Mouse (Mus musculus): Measurements from ENCODE around the gene 4933424G06Rik.
A peak's percentile ranks its signal among the peaks of the same experiment; 100 is the strongest.

4933424G06Rik gene

DNA sequence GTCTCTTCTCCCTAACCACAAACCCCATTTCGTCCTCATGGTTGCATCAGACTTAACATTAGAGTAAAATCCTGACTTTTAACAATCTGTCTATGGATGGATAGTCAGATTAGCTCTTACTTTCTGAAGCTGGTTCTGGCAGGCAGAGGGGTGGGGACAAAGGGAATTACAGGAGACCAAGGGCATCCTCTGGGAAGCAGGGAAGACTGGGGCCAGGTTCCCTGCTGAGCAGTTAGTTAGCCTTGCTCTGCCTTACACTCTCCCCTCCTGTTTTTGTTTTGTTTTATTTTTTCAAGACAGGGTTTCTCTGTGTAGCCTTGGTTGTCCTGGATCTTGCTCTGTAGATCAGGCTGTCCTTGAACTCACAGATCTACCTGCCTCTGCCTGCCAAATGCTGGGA lies 60.0 kb downstream of the 4933424G06Rik start:
- DNase-seq (ENCODE audit: inconsistent ontology term), result no peak

DNA sequence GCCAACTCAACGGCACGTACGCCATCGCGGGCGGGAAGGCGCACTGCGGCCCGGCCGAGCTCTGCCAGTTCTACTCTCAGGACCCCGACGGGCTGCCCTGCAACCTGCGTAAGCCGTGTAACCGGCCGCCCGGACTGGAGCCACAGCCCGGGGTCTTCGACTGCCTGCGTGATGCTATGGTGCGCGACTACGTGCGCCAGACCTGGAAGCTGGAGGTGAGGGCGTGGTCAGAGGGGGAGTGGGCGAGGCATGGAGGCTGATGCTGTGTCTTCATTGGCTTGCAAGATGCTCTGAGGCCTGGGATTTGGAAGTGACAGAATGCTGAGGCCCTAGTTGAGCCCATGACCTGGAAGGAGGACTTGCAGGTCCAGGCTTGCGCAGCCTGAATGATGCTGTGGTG lies 61.0 kb downstream of the 4933424G06Rik start:
- no peak for DNase-seq (ENCODE audit: inconsistent ontology term)

DNA sequence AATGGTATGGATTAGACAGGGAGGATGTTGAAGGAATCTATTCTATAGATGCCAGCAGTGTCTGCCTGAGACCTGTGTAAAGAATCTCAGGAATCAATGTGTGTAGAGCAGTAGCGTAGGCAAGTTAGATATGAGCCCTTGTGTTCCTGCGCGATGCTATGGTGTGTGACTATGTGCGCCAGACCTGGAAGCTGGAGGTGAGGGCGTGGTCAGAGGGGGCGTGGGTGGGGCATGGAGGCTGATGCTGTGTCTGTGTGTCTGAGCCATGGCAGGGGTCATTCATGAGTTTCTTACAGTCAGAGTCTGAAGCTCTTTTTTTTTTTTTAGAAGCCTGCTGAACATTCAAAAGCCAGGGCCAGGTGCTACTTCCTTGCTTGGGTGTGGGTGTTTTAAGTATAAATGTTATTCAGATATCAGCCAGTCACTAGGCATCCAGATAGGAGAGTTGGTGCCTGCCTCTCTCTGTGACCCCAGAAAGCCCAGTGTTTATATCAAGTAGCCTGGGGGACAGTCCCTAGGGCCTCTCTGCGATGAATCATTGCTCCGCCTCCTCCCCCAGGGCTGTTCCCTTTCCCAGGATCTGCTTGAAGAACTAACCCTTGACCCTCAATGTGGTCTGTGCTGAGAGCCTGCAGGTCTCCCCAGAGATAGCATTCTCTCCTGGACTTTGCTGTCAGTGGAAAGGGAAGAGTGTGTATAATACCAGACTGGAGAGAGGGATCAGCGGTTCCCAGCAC lies 62.4 kb downstream of the 4933424G06Rik start:
- DNase-seq (ENCODE audit: inconsistent ontology term), result no peak

DNA sequence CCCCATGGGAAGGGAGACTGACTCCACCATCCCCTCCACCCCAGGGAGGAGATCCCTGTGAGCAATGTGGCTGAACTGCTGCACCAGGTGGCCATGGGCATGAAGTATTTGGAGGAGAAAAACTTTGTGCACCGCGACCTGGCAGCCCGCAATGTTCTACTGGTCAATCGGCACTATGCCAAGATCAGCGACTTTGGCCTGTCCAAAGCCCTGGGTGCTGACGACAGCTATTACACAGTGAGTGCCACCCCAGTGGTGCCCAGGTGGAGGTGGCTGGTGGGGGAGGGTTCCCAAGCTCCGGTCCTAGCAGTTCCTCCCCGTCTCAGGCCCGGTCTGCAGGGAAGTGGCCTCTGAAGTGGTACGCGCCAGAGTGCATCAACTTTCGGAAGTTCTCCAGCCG lies 70.8 kb downstream of the 4933424G06Rik start:
- no peak for DNase-seq (ENCODE audit: inconsistent ontology term)

DNA sequence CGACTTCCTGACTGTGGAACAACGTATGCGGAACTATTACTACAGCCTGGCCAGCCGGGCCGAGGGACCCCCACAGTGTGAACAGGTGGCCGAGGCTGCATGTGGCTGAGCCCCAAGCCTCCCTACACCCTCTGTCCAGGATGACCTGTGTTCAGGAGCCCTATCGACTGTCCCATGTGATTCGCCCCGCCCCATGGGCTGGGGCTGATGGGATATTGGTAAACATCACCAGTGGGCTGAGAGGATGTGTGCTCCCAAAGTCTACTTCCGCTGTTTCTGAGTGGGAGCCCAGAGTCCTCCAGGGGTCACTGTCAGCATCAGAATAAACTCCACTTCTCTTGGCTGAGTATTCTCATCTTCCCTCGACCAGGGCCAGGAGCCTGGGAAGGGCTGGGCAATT lies 72.5 kb downstream of the 4933424G06Rik start:
- DNase-seq (ENCODE audit: inconsistent ontology term), result no peak

DNA sequence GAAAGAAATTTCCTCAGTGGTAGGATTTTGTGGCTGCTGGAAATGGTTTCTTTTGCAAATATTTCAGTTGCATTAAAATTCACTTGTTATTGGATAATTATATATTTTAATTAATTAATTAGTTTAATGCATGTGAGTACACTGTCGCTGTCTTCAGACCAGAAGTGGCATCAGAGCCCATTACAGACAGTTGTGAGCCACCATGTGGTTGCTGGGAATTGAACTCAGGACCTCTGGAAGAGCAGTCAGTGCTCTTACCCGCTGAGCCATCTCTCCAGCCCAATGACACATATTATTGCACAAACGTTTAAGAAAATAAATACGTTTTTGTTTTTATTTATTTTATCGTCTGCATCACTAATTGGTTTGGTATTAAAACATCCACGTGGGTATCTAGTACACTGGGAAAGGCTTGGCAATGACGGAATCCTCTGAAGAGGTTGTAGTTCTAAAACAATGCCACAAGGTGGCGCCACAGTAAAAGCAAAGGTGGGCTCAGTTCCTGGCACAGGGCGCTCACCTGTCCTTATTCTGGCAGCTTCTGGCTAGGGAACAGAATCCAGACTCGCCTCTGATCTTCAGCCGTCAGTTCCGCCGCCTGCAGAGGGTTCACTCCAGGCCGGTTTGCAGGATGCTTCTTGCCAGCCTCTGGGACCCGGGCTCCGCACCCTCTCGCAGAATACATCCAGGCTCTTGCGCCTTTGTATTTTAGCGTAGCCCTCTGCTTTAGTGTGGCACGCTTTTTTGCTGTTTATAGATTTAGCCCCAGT lies 74.6 kb downstream of the 4933424G06Rik start:
- peak; percentile 48 for DNase-seq (ENCODE audit: inconsistent ontology term)

DNA sequence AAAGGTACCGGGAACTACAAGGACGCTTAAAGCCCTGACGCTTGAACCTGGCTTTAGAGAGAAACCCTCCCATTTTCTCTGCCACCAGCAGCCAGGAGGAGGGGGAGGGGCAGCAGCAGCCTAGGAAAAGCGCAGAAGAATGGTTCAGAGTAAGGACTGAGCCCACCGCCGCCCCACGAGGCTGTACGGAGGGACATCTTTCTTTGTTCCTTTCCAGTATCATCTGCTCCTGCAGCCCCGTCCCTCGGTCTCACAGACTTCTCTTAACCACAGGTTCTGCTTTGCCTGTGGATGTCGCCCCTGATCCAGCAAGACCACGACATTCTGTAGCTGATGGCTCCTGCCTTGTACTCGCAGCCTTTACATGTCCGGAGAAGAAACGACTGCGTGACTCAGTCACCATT lies 75.3 kb downstream of the 4933424G06Rik start:
- peak; percentile 43 for DNase-seq (ENCODE audit: inconsistent ontology term)

DNA sequence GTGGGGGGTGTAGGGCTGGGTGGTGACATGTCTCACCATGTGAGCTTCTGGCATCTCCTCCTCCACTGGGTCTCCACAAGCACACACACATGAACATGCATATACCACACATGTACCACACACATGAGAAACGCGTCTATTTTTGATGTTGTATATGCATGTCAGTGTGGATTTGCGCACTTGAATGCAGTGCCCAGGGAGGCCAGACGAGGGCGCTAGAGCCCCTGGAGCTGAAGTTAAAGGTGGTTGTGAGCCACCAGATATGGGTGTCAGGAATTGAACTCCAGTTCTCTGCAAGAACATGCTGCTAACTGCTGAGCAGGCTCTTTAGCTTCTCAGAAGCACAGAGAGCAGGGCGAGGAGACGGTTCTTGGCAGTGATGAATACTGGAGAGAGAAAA lies 76.4 kb downstream of the 4933424G06Rik start:
- DNase-seq (ENCODE audit: inconsistent ontology term), result no peak

DNA sequence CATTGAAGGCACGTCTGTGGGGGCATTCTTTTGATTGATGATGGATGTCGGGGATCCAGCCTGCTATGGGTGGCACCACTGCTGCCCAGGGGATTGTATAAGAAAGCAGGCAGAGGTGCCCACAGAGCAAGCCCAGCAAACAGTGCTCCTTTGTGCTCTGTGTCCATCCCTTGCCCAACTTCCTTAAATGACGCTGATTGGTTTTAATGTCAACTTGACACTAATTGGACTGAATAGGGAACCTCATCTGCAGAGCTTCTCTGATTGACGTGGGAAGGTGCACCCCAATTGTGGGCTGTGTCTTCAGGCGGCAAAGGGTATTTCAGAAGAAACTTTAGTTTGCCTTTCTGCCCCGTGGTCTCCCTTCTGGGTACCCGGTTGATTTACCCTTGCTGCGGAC lies 79.5 kb downstream of the 4933424G06Rik start:
- no peak for DNase-seq (ENCODE audit: inconsistent ontology term)

DNA sequence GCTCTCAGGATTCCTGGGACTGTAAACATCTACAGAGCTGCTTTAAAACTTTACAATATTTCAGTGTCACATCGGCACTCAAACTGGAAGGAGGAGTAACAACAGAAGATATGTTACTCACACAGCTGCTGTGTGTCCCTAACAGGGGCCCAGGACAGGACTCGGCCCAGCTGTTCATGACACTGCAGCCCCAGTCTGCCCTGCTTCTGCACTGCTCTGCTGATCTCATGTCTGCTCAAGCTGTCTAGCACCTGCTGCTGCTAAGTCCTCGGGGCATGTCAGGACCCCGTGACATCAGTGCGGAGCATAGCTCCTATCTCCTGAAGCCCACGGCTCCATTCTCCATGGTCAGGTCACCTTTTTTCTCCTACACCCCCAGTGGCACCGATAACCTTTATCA lies 86.8 kb downstream of the 4933424G06Rik start:
- DNase-seq (ENCODE audit: inconsistent ontology term), result no peak

DNA sequence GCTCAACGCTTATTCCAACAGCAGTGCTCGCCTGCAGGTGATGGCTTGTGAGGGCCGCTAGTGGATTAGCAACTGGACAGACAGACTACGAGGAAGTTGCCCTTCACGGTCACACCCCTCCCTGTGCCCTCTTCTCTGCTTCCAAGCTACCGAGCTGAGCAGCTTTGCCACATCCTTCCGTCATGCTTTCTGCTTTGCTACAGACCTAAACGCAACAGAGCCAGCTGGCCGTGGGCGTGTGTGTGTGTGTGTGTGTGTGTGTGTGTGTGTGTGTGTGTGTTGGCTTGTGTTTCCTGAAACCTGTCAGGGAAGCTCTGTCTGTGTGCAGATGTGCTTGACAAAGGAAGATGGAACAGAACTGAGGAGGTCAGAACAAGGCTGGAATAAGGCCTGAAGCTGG lies 87.5 kb downstream of the 4933424G06Rik start:
- DNase-seq (ENCODE audit: inconsistent ontology term), result no peak

DNA sequence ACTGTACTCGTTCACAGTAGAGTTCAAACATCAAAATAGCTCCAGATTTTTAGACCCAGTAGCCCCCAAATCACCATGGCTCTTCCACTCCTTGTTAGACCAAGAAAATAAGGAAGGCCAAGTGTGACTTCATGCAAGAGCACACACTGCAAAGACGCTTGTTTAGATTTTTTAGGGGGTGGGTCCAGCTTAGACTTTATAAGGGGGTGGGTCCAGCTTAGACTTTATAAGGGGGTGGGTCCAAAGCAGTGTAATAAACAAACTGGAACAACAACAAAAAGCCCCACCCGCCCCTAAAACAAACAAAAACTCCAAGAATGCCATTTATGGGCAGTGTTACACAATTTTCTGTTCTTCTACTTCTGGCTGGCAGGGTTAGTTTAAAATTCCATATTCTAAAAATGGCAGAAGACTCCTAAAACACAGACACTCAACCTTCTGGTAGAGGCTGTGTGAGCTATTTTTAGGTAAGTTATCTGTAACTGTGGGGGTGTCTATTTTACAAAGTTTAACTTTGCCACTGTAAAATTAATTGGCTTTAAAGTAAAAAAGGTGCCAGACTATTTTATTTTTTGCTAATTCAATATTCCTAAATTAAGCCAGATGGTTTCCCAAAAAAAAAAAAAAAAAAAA lies 90.5 kb downstream of the 4933424G06Rik start:
- DNase-seq (ENCODE audit: inconsistent ontology term), result no peak

DNA sequence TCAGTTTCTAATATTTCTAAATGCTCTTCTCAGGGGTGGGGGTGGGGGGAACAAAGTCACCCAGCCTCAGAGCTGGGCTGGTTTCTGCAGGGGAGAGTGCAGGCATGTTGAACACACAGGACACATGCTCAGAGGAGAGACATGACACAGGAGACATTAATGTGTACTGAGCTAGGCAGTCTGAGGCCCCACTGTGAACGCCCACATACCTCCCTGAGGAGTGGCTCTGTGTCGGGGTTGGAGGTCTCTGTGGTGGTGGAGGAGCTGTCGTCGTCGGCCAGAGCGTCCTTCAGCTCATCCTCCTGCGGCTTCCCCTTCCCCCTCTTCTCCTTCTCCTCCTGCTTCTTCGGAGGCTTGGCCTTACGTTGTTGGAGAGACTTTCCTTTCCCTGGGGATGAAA lies 94.3 kb downstream of the 4933424G06Rik start:
- DNase-seq (ENCODE audit: inconsistent ontology term), result no peak

DNA sequence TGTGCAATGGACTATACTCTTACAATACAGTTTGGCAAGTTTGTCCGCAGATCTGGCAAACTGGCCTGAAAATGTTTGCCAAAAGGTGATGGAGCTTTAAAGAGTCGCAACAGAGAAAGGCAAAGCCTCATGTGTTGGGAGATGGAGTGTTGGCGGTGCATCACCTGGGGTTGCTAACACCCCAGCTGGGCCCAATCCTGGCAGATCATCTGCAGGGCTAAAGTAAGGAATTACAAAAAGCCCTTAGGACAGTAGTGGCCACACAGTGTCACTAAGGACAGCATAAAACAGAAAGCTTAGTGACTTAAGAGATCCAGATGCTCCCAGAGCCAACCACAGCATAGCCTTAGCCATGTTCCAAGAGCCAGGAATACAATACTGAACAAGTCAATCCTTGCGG lies 94.9 kb downstream of the 4933424G06Rik start:
- no peak for DNase-seq (ENCODE audit: inconsistent ontology term)

DNA sequence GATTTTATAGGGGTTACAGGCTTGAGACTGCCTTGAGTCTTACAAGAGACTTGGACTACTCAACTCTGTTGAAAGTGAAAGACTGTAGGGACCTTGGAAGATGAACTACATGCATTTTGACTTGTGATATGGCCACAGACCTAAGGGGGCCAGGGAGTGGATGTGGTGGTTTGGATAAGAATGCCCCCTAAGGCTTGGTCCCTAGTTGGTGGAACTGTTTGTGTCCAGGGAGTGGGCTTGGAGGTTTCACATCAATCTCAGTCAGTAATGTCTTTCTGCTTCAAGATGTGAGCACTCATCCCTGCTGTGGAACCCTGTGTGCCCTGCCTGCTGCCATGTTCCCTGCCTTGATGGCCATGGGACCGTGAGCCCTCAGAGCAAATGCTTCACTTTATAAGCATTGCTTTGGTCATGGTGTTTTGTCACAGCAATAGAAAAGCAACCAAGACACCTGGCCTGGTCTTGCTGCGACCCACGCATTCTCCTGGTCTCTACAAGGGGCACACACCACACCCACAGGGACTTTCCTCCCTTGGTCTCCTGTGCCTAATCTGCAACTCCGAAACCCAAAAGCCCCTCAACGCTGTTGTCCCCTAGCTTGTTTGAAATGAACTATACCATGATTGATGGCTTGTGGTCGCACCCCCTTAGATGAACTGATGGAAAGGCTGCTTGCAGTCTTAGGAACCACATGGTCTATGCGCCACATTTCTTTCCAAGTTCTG lies 96.4 kb downstream of the 4933424G06Rik start:
- DNase-seq (ENCODE audit: inconsistent ontology term), result no peak

DNA sequence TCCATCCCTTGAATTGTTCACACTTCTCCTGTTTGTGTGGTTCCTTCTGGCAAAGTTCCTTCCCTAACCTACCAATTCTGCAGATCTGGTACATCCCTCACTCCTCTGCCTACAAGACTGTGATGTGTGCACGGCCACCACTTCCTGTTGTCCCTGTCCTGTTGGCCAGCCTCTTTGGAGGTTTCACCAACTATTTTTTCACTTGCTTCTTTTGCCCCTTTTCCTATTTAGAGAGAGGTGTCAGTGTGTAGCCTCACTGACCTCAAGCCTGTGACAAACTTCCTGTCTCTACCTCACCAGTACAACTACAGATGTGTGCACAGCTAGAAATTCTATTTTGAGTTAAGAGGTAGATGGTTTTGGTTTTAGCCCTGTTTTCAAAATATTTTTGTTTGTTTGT lies 97.1 kb downstream of the 4933424G06Rik start:
- DNase-seq (ENCODE audit: inconsistent ontology term), result no peak
